Mouse (Mus musculus) mouse trophoblast stem cell (cell line): Measurements from ENCODE around the gene Gpr35.

Experiments used
- in situ Hi-C, 2 experiments: fragments of 300-500 bp; cut with MseI, MboI; formaldehyde crosslinking; loops; 2 replicates in 1 of 2; 3 replicates in 1 of 2; pipeline ENCODE4 v1.15.1; 2025

Gpr35 gene

GRCm38 (mm10) chr1:92981056-92981845 is 30.6 kb downstream of the Gpr35 start:
- in situ Hi-C loops, result no loop called here

- in situ Hi-C loops, result no loop called here
Measured at GRCm38 (mm10) chr1:92982931-92983605, 32.4 kb downstream of the Gpr35 start.

- in situ Hi-C loops, result loop anchor here in 1 of 2 experiments (5.0 kb wide), 1 partner anchor 38 kb away; no protein-coding TSS in a partner anchor
Measured at GRCm38 (mm10) chr1:92984999-92985398, 34.3 kb downstream of the Gpr35 start.

- in situ Hi-C loops, result loop anchor here in 1 of 2 experiments (5.0 kb wide), 1 partner anchor 42 kb away; no protein-coding TSS in a partner anchor
Measured at GRCm38 (mm10) chr1:92988894-92989293, 38.2 kb downstream of the Gpr35 start.

- in situ Hi-C loops, result loop anchor here in 1 of 2 experiments (5.0 kb wide), 1 partner anchor 43 kb away; no protein-coding TSS in a partner anchor
Measured at GRCm38 (mm10) chr1:92989891-92990290, 39.2 kb downstream of the Gpr35 start.

GRCm38 (mm10) chr1:92992214-92992855 is 41.7 kb downstream of the Gpr35 start:
- in situ Hi-C loops, result no loop called here

GRCm38 (mm10) chr1:92992880-92993279 is 42.2 kb downstream of the Gpr35 start:
- in situ Hi-C loops, result no loop called here

- in situ Hi-C loops, result no loop called here
Measured at GRCm38 (mm10) chr1:93006061-93006460, 55.4 kb downstream of the Gpr35 start, which contains the start of gene Aqp12. Gene Aqp12 (plus strand): TSS chr1:93006334.

- in situ Hi-C loops, result no loop called here
Measured at GRCm38 (mm10) chr1:93009196-93009595, 58.5 kb downstream of the Gpr35 start.

GRCm38 (mm10) chr1:93010731-93011130 is 60.1 kb downstream of the Gpr35 start:
- in situ Hi-C loops, result no loop called here

GRCm38 (mm10) chr1:93012103-93012585 is 61.5 kb downstream of the Gpr35 start:
- in situ Hi-C loops, result no loop called here

GRCm38 (mm10) chr1:93013367-93013766 is 62.7 kb downstream of the Gpr35 start:
- in situ Hi-C loops, result no loop called here

- in situ Hi-C loops, result no loop called here
Measured at GRCm38 (mm10) chr1:93014460-93014859, 63.8 kb downstream of the Gpr35 start.

- in situ Hi-C loops, result no loop called here
Measured at GRCm38 (mm10) chr1:93015136-93015535, 64.5 kb downstream of the Gpr35 start.

- in situ Hi-C loops, result no loop called here
Measured at GRCm38 (mm10) chr1:93018716-93019115, 68.1 kb downstream of the Gpr35 start.

GRCm38 (mm10) chr1:93020602-93021001 is 69.9 kb downstream of the Gpr35 start:
- in situ Hi-C loops, result no loop called here

- in situ Hi-C loops, result no loop called here
Measured at GRCm38 (mm10) chr1:93026600-93026999, 75.9 kb downstream of the Gpr35 start.

GRCm38 (mm10) chr1:93029387-93029786 is 78.7 kb downstream of the Gpr35 start:
- in situ Hi-C loops, result no loop called here

- in situ Hi-C loops, result no loop called here
Measured at GRCm38 (mm10) chr1:93030060-93030459, 79.4 kb downstream of the Gpr35 start.

GRCm38 (mm10) chr1:93031199-93031598 is 80.5 kb downstream of the Gpr35 start:
- in situ Hi-C loops, result no loop called here

GRCm38 (mm10) chr1:93033989-93034388 is 83.3 kb downstream of the Gpr35 start:
- in situ Hi-C loops, result no loop called here

GRCm38 (mm10) chr1:93035981-93036380 is 85.3 kb downstream of the Gpr35 start:
- in situ Hi-C loops, result no loop called here
